Mouse (Mus musculus) cerebellum, postnatal 14 days (tissue): ENCODE results near the gene Rps11.
"Not testable (repeated sequence)": the region's sequence is repeated elsewhere in the genome, so short reads cannot be mapped to it uniquely, and the experiment has no call there.

Experiments
- DNase-seq, 2 experiments: peaks; one replicate each; pipeline ENCODE4 v3.0.0; 2021; ENCODE audit warnings: mixed read lengths in 2 of 2

Gene Rps11

GRCm38 (mm10) chr7:45107052-45107645, 17.1 kb downstream of the Rps11 start:
- no peak for DNase-seq

- no peak for DNase-seq
Observed at GRCm38 (mm10) chr7:45106441-45106840, 17.8 kb downstream of the Rps11 start.

GRCm38 (mm10) chr7:45105491-45105890, 18.7 kb downstream of the Rps11 start:
- DNase-seq: no peak

- no peak for DNase-seq
Observed at GRCm38 (mm10) chr7:45104941-45105340, 19.3 kb downstream of the Rps11 start.

GRCm38 (mm10) chr7:45103652-45104180, 20.5 kb downstream of the Rps11 start, which contains the start of gene Fcgrt:
Gene Fcgrt (minus strand): TSS chr7:45103851.
- DNase-seq: peak; percentile 61 to 80

GRCm38 (mm10) chr7:45102940-45103585, 21.2 kb downstream of the Rps11 start:
- DNase-seq: no peak

- DNase-seq: no peak
Observed at GRCm38 (mm10) chr7:45102441-45102840, 21.8 kb downstream of the Rps11 start.

GRCm38 (mm10) chr7:45100046-45100445, 24.2 kb downstream of the Rps11 start:
- DNase-seq: no peak

GRCm38 (mm10) chr7:45098541-45099240, 25.5 kb downstream of the Rps11 start:
- DNase-seq: peak in 1 of 2 experiments; percentile 42

- DNase-seq: no peak
Observed at GRCm38 (mm10) chr7:45097479-45097878, 26.8 kb downstream of the Rps11 start.

GRCm38 (mm10) chr7:45095965-45096364, 28.3 kb downstream of the Rps11 start:
- DNase-seq: not testable (repeated sequence)

- no peak for DNase-seq
Observed at GRCm38 (mm10) chr7:45095367-45095766, 28.9 kb downstream of the Rps11 start.

GRCm38 (mm10) chr7:45094121-45094520, 30.1 kb downstream of the Rps11 start:
- no peak for DNase-seq

GRCm38 (mm10) chr7:45093516-45093905, 30.7 kb downstream of the Rps11 start:
- DNase-seq: no peak

- DNase-seq: no peak
Observed at GRCm38 (mm10) chr7:45092828-45093515, 31.3 kb downstream of the Rps11 start.

GRCm38 (mm10) chr7:45092048-45092447, 32.2 kb downstream of the Rps11 start, which contains the start of gene Rcn3:
Gene Rcn3 (minus strand): TSS chr7:45092221.
- peak; percentile 82 to 89 for DNase-seq

GRCm38 (mm10) chr7:45091001-45091990, 32.9 kb downstream of the Rps11 start:
- DNase-seq: peak in 1 of 2 experiments; percentile 43

GRCm38 (mm10) chr7:45090251-45090977, 33.8 kb downstream of the Rps11 start:
- DNase-seq: no peak

- no peak for DNase-seq
Observed at GRCm38 (mm10) chr7:45088597-45088996, 35.6 kb downstream of the Rps11 start.

GRCm38 (mm10) chr7:45086084-45086483, 38.2 kb downstream of the Rps11 start:
- no peak for DNase-seq

GRCm38 (mm10) chr7:45083300-45083890, 40.8 kb downstream of the Rps11 start:
- no peak for DNase-seq
